Mouse (Mus musculus) layer of hippocampus, adult 2 months (tissue): Measurements from ENCODE around the gene Tcaf3. TPM values are rescaled to one million over a fixed set of nuclear protein-coding genes. Genes with fewer than 3 reads are reported as not detected.

Experiments used
- DNase-seq, 2 experiments: peaks; one replicate each; pipeline ENCODE4 v3.0.0; 2022; ENCODE audit warnings: low spot score in 2 of 2
- H3K27ac ChIP-seq: fragments of 200-600 bp; 2 replicates; pipeline ENCODE4 v1.8.1; 2022
- H3K4me3 ChIP-seq: fragments of 200-600 bp; 2 replicates; pipeline ENCODE4 v1.8.1; 2022; ENCODE audit warnings: mild to moderate bottlenecking
- CTCF ChIP-seq: fragments of 200-600 bp; conservative IDR thresholded peaks from 2 replicates; pipeline ENCODE4 v1.8.1; 2022; ENCODE audit warnings: antibody characterized with exemption, mild to moderate bottlenecking, moderate library complexity
- long read RNA-seq, 2 experiments: library from polyadenylated mRNA; stranded (forward); transcript quantifications; one replicate each; pipeline ENCODE4 v2.0.0; 2021; ENCODE audit warnings: borderline mapping rate in 2 of 2
- total RNA-seq, 2 experiments: library from RNA; stranded (reverse); gene quantifications; 2 replicates each; pipeline ENCODE4 v1.2.3; 2021

Gene Tcaf3
- total RNA-seq = not detected
- long read RNA-seq, experiment 1 = 0 reads
- long read RNA-seq, experiment 2 = 0 reads

DNA sequence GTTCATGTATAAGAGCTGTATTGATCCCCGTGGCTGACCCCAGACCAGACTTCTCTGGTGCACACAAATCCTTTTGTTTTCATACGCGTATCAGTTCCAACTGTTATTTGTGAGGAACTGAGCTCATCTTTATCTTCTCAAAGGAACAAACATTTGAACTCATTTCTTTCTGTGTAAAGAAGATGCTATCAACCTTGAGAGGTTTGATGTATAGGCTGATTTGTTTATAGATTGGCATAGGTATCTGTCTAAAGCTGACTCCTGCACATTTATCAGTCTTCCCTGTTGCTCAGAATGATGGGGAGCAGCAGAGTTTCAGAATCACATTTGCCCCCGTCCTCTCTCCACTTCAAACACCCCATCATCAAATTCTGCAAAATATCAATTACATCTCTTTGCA, at the start of gene Tcaf3:
Gene Tcaf3 (minus strand): TSS at position 101 of the 400 bp plus-strand sequence.
- no peak for TF ChIP-seq CTCF
- Histone ChIP-seq H3K4me3 (no peak within 1 kb of the TSS), H3K27ac (no peak within 1 kb of the TSS)
- no peak for DNase-seq

DNA sequence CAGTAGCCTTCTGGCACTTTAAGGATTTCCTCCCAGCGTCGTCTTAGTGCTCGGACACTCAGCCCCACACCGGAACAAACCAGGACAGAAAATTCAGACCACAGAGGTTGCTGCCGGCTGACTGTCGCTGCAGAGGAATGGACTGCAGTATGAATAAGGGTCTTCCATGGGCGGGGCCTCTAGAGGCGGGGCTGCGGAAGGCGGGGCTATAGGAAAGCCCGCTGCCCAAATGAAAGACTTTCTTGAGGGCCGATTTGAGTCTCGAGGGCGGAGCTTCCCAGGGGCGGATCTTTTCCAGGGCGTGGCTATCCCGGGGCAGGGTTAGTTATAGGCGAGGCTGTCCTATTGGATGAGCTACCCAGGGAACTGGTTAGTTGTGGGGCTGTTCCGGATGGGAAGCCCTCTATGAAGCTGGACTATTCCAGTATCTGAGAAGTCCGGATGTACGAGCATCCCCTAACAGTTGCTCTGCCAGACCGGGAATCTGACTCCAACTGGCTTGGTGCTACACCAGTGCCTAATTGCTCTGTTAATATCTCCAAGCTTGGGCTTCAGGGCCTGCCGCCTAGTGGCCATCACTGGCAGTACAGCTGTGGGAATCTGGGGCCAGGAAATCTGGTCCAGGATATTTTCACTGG, 47.5 kb upstream of the Tcaf3 start, which contains the start of gene Tcaf2:
Gene Tcaf2 (minus strand): TSS at position 343 of the 638 bp plus-strand sequence.
- peak; percentile 41 to 77 for DNase-seq
- H3K4me3 ChIP-seq = peak within 1 kb of the TSS; percentile 45
- H3K27ac ChIP-seq = no peak within 1 kb of the TSS
- peak; percentile 93 for TF ChIP-seq CTCF

DNA sequence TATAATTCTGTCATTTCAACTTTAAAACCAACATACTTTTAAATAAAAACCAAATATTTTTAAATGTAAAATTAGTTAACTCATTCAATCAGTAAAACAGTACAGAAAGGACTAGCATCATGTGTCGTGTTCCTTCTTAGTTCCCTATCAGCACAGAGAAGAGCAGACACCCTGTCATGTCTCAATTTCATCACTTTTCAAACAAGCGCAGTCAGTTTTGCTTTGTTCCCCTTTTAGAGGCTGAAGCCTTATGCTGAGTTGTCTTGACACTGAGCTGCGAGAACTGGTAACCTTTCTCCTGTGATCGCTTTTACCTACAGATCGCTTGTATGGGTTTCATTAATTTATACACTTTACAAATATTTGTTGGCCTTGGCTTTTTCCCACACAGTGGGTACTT, 36.9 kb upstream of the Tcaf3 start:
- no peak overlapping the region for H3K27ac ChIP-seq
- no peak for TF ChIP-seq CTCF
- H3K4me3 ChIP-seq = no peak overlapping the region
- no peak for DNase-seq

GRCm38 (mm10) chr6:42631395-42631794, 33.9 kb upstream of the Tcaf3 start:
- H3K4me3 ChIP-seq = no peak overlapping the region
- TF ChIP-seq CTCF = peak; percentile 56
- no peak overlapping the region for H3K27ac ChIP-seq
- DNase-seq = no peak

DNA sequence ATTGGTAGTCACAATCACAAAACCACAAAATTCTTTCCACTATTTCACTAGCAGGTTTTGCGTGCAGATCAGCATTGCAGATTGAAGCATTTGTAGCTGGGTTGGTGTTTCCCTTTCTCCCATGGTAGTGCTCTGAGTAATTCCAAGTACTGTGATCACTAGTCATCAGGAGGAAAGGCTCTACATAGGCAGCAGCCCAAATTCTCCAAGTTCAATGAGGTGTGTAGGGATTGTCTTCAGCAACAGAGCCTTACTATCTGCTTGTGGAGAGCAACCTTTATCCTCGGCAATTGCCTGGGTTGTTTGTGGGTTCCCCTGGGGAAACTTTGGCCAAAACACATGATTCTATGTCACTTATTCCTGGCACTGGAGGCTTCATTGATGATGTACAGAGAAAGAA, 19.4 kb upstream of the Tcaf3 start:
- no peak overlapping the region for H3K27ac ChIP-seq
- TF ChIP-seq CTCF = no peak
- H3K4me3 ChIP-seq = no peak overlapping the region
- no peak for DNase-seq

DNA sequence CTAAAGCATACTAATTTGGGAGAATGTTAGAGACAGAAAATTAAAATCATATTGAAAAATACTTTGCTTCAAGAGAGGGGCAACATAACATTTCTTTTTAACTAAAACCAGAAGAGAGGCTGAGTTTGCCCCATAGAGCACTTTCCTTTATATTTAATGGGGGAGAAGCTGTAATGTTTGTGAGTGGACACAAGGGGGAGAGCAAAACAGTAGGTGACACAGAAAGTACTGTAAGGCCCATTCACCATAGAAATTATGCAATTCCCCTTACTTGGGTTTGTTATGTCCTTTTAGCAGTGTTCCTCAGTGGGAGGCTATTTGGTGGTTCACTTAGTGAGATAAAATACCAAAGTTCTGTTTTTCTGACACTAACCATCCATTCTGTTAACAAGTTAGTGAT, 14.7 kb upstream of the Tcaf3 start:
- peak; percentile 85 for TF ChIP-seq CTCF
- H3K27ac ChIP-seq = no peak overlapping the region
- no peak for DNase-seq
- no peak overlapping the region for H3K4me3 ChIP-seq

GRCm38 (mm10) chr6:42610954-42611522, 13.5 kb upstream of the Tcaf3 start:
- H3K4me3 ChIP-seq = no peak overlapping the region
- no peak overlapping the region for H3K27ac ChIP-seq
- TF ChIP-seq CTCF = no peak
- DNase-seq = no peak

- Histone ChIP-seq H3K27ac (no peak overlapping the region), H3K4me3 (no peak overlapping the region)
- DNase-seq = no peak
- no peak for TF ChIP-seq CTCF
These were observed 4.2 kb downstream of the Tcaf3 start for GRCm38 (mm10) chr6:42593138-42593882.

GRCm38 (mm10) chr6:42586569-42586968, 10.9 kb downstream of the Tcaf3 start:
- Histone ChIP-seq H3K4me3 (no peak overlapping the region), H3K27ac (no peak overlapping the region)
- peak; percentile 57 for TF ChIP-seq CTCF
- no peak for DNase-seq

DNA sequence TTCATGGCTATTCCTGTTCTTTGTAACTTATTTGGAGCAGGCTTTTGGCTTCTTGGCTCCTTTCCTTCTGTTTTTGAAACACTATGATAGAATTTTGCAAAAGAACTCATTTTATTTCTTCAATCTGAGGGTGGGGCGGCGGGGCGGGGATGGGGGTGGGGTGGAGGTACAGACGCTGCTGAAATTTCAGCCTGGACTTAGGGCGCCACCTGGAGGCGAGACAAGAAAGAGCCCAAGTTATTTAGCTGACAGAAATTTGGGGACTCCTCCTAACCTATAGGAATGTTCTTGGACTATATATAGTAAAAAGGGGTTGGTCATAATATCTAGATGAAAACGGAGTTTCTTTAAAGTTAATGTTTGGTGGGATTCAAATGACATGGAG, 14.0 kb downstream of the Tcaf3 start:
- H3K27ac ChIP-seq = no peak overlapping the region
- DNase-seq = peak; percentile 16 to 74
- peak; percentile 93 for TF ChIP-seq CTCF

GRCm38 (mm10) chr6:42582741-42583487, 14.6 kb downstream of the Tcaf3 start:
- no peak for DNase-seq
- no peak for TF ChIP-seq CTCF
- no peak overlapping the region for H3K27ac ChIP-seq
- H3K4me3 ChIP-seq = peak overlapping the region; percentile 8; the same call in 1 of the 2 replicates

More for the DNA sequence above, 14.0 kb downstream of the Tcaf3 start:
- H3K4me3 ChIP-seq = peak overlapping the region; percentile 8; the same call in 1 of the 2 replicates

GRCm38 (mm10) chr6:42578678-42579077, 18.8 kb downstream of the Tcaf3 start:
- no peak overlapping the region for H3K4me3 ChIP-seq
- TF ChIP-seq CTCF = peak; percentile 36
- no peak overlapping the region for H3K27ac ChIP-seq
- no peak for DNase-seq

DNA sequence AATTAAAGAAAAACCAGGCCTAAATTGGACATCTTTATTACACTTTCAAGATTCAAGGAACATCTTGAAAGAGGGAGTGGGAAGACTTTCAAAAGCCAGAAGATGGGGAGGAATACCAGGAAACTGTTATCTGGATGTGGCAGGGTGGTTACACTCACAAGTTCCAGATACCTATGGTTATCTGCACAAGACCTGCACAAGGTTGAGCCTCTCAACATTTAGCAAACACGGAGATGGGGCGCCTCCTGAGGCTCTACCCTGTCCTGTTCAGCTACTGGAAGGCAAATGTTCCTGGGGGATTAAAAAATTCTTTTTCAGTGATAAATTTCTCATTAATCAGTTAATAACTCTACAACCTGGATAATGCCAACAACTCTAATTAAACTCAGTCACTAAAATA, 20.1 kb downstream of the Tcaf3 start:
- no peak for DNase-seq
- Histone ChIP-seq H3K27ac (no peak overlapping the region), H3K4me3 (no peak overlapping the region)
- no peak for TF ChIP-seq CTCF
